Comparison of ENCODE assay signal across 8 mouse cellular contexts in genomic region chr2:6349256-6350092, GRCm38 (mm10). TPM values are rescaled to one million over a fixed set of nuclear protein-coding genes. Genes with fewer than 3 reads are reported as not detected.
A peak's percentile ranks its signal among the peaks of the same experiment; 100 is the strongest.
DNase-seq lines count a peak whose midpoint lies in the region; ATAC-seq and TF ChIP-seq lines count a peak whose summit lies in the region.

No protein-coding gene starts in this region.

- peak; percentile 78; the same call in 1 of the 2 replicates for ATAC-seq in hindbrain, embryonic 14.5 days (ENCODE audit: low FRiP score)
- ATAC-seq in midbrain, embryonic 15.5 days (replicated peaks): peak; percentile 65; the same call in 1 of the 2 replicates
- ATAC-seq in liver, postnatal 0 days: no peak

- peak; percentile 27 to 44 for DNase-seq in left cerebral cortex, postnatal 10 days (ENCODE audit: extremely low spot score in 1 of 2, low spot score in 2 of 2)
- DNase-seq in left cerebral cortex, adult 11 months (ENCODE audit: low spot score): no peak
- DNase-seq in cerebellum, adult 11-12 months: peak; percentile 33
- DNase-seq in hindbrain, embryonic 14.5 days (ENCODE audit: low spot score): no peak
- no peak for DNase-seq in thymus, adult 2 months
- DNase-seq in liver, postnatal 0 days: no peak
- DNase-seq in urinary bladder, adult 2 months (ENCODE audit: low spot score): no peak

- no peak for TF ChIP-seq POLR2A in thymus, adult 2 months (IDR thresholded peaks at IDR 0.05; ENCODE audit: control insufficient read depth, extremely low read depth, insufficient read depth, low read length, poor library complexity)

- H3K4me2 ChIP-seq in hindbrain, embryonic 14.5 days (replicated peaks): no peak overlapping the region
- no peak overlapping the region for H3K4me2 ChIP-seq in midbrain, embryonic 15.5 days
- H3K4me2 ChIP-seq in liver, postnatal 0 days (ENCODE audit: low read depth, low read length): no peak overlapping the region

- no peaks in the 10 kb centered on the region for H3K9me3 ChIP-seq in hindbrain, embryonic 14.5 days (ENCODE audit: control insufficient read depth, low read length)
- no peaks in the 10 kb centered on the region for H3K9me3 ChIP-seq in midbrain, embryonic 15.5 days
- H3K9me3 ChIP-seq in liver, postnatal 0 days (ENCODE audit: low read length): no peaks in the 10 kb centered on the region

- no peak for TF ChIP-seq EP300 in liver, postnatal 0 days (IDR thresholded peaks at IDR 0.05; ENCODE audit: low read depth)

- WGBS in hindbrain, embryonic 14.5 days: 65% methylated on average over 11 of the region's 11 CpGs
- WGBS in midbrain, embryonic 15.5 days: 61% methylated on average over 11 of the region's 11 CpGs
- WGBS in thymus, adult 2 months: 91% methylated on average over 11 of the region's 11 CpGs
- WGBS in liver, postnatal 0 days (ENCODE audit: insufficient replicate concordance): 78% methylated on average over 11 of the region's 11 CpGs

- H3K4me3 ChIP-seq in hindbrain, embryonic 14.5 days (replicated peaks; ENCODE audit: low read length): no peak overlapping the region
- no peak overlapping the region for H3K4me3 ChIP-seq in midbrain, embryonic 15.5 days
- H3K4me3 ChIP-seq in thymus, adult 2 months (ENCODE audit: control insufficient read depth, insufficient read depth, low read length): no peak overlapping the region
- no peak overlapping the region for H3K4me3 ChIP-seq in liver, postnatal 0 days (ENCODE audit: low read depth, low read length)

- H3K9ac ChIP-seq in hindbrain, embryonic 14.5 days: no peak overlapping the region
- no peak overlapping the region for H3K9ac ChIP-seq in midbrain, embryonic 15.5 days
- no peak overlapping the region for H3K9ac ChIP-seq in liver, postnatal 0 days (replicated peaks)

- intact Hi-C loops in left cerebral cortex, postnatal 10 days (cut with DNase I): no loop called here

- peaks cover 21% of the 10 kb centered on the region for H3K4me1 ChIP-seq in hindbrain, embryonic 14.5 days (replicated peaks; ENCODE audit: control insufficient read depth, insufficient read depth, low read length)
- H3K4me1 ChIP-seq in midbrain, embryonic 15.5 days: peaks cover 26% of the 10 kb centered on the region
- H3K4me1 ChIP-seq in thymus, adult 2 months (replicated peaks; ENCODE audit: control insufficient read depth, insufficient read depth, low read length): peaks cover 14% of the 10 kb centered on the region
- peaks cover 17% of the 10 kb centered on the region for H3K4me1 ChIP-seq in liver, postnatal 0 days (ENCODE audit: insufficient read depth)

- no peak overlapping the region for H3K27ac ChIP-seq in hindbrain, embryonic 14.5 days
- no peak overlapping the region for H3K27ac ChIP-seq in midbrain, embryonic 15.5 days
- H3K27ac ChIP-seq in thymus, adult 2 months (ENCODE audit: control insufficient read depth, insufficient read depth, low read length): no peak overlapping the region
- no peak overlapping the region for H3K27ac ChIP-seq in liver, postnatal 0 days (ENCODE audit: low read depth)

- H3K27me3 ChIP-seq in hindbrain, embryonic 14.5 days (ENCODE audit: control insufficient read depth, insufficient read depth, low read length): no peaks in the 10 kb centered on the region
- no peaks in the 10 kb centered on the region for H3K27me3 ChIP-seq in midbrain, embryonic 15.5 days (replicated peaks)
- no peaks in the 10 kb centered on the region for H3K27me3 ChIP-seq in thymus, adult 2 months (ENCODE audit: control insufficient read depth, insufficient read depth, low read length)
- H3K27me3 ChIP-seq in liver, postnatal 0 days (ENCODE audit: insufficient read depth, low read length): no peaks in the 10 kb centered on the region

- no peak for TF ChIP-seq CTCF in thymus, adult 2 months (IDR thresholded peaks at IDR 0.05; ENCODE audit: borderline replicate concordance, control insufficient read depth, extremely low read depth, insufficient read depth, low read length, poor library complexity)
- TF ChIP-seq CTCF in liver, postnatal 0 days (IDR thresholded peaks at IDR 0.05; ENCODE audit: low read depth): no peak

- H3K36me3 ChIP-seq in hindbrain, embryonic 14.5 days (replicated peaks; ENCODE audit: control insufficient read depth, insufficient read depth): no peaks in the 10 kb centered on the region
- no peaks in the 10 kb centered on the region for H3K36me3 ChIP-seq in midbrain, embryonic 15.5 days (replicated peaks)
- H3K36me3 ChIP-seq in thymus, adult 2 months (ENCODE audit: control insufficient read depth, insufficient read depth, low read length): no peaks in the 10 kb centered on the region
- peaks cover 5% of the 10 kb centered on the region; the same call in 1 of the 2 replicates for H3K36me3 ChIP-seq in liver, postnatal 0 days (replicated peaks; ENCODE audit: insufficient read depth, low read length)

RNA-seq across cellular contexts. Expression of gene Usp6nl, which starts 27.0 kb away (rescaled TPM):
- total RNA-seq in left cerebral cortex, postnatal 10 days (2021): 10 to 100 TPM; 30.1 to 30.7 TPM
- polyA plus RNA-seq in hindbrain, embryonic 14.5 days (2014; fragmentation: Nextera tagmentation; extraction: Ambion mirVana): 9.5 and 9.9 TPM in 2 replicates
- polyA plus RNA-seq in midbrain, embryonic 15.5 days (2015; fragmentation: Nextera tagmentation; extraction: Ambion mirVana): 6.5 and 7.7 TPM in 2 replicates
- polyA plus RNA-seq in thymus, adult 2 months (2012; rRNA removed): 7.2 and 8.5 TPM in 2 replicates
- 4.6 and 5.1 TPM in 2 replicates for polyA plus RNA-seq in liver, postnatal 0 days (2015; fragmentation: Nextera tagmentation; extraction: Ambion mirVana)
- polyA plus RNA-seq in urinary bladder, adult 2 months (2012; rRNA removed): 6.0 and 8.4 TPM in 2 replicates

Comparison
In these comparisons a context has a peak if more than half of its experiments do, and no peak if none do; other contexts are left out.
1. DNase-seq: peak in left cerebral cortex, postnatal 10 days (2 of 2) and cerebellum, adult 11-12 months (single experiment); none in left cerebral cortex, adult 11 months (single experiment), hindbrain, embryonic 14.5 days (single experiment), thymus, adult 2 months (single experiment), liver, postnatal 0 days (single experiment) and urinary bladder, adult 2 months (single experiment).